Mouse (Mus musculus): ENCODE results near the gene Hpcal1. TPM values are rescaled to one million over a fixed set of nuclear protein-coding genes. Genes with fewer than 3 reads are reported as not detected.

Gene Hpcal1
- polyA plus RNA-seq, 1 experiment from 2014 or later: 58.1 TPM

GRCm38 (mm10) chr12:17677743-17678142 is 12.9 kb upstream of the Hpcal1 start:
- Histone ChIP-seq H3K4me1 (ENCODE audit: control insufficient read depth, insufficient read depth, low read length) (0 out of 2 replicates have a peak, but pooled peaks cover 4% of the 10 kb centered on the region), H3K27ac (ENCODE audit: low read depth, low read length) (no peak overlapping the region), H3K27me3 (ENCODE audit: control insufficient read depth, insufficient read depth, low read length) (no peaks in the 10 kb centered on the region), H3K4me2 (replicated peaks; ENCODE audit: low read depth, low read length) (no peak overlapping the region), H3K4me3 (ENCODE audit: low read length) (no peak overlapping the region), H3K36me3 (ENCODE audit: control insufficient read depth, insufficient read depth, low read length) (no peaks in the 10 kb centered on the region), H3K9ac (ENCODE audit: low read depth, low read length) (no peak overlapping the region), H3K9me3 (ENCODE audit: control insufficient read depth, low read length) (no peaks in the 10 kb centered on the region)
- 87% methylated on average over 2 of the region's 2 CpGs for WGBS
- ATAC-seq (ENCODE audit: low FRiP score, low TSS enrichment): no peak

- Histone ChIP-seq H3K27me3 (ENCODE audit: control insufficient read depth, insufficient read depth, low read length) (no peaks in the 10 kb centered on the region), H3K4me3 (ENCODE audit: low read length) (no peak overlapping the region), H3K27ac (ENCODE audit: low read depth, low read length) (no peak overlapping the region), H3K36me3 (ENCODE audit: control insufficient read depth, insufficient read depth, low read length) (no peaks in the 10 kb centered on the region), H3K9me3 (ENCODE audit: control insufficient read depth, low read length) (no peaks in the 10 kb centered on the region), H3K4me2 (replicated peaks; ENCODE audit: low read depth, low read length) (no peak overlapping the region), H3K9ac (ENCODE audit: low read depth, low read length) (no peak overlapping the region), H3K4me1 (ENCODE audit: control insufficient read depth, insufficient read depth, low read length) (no peaks in the 10 kb centered on the region)
- 85% methylated on average over 4 of the region's 4 CpGs for WGBS
- ATAC-seq (ENCODE audit: low FRiP score, low TSS enrichment): no peak
Observed at GRCm38 (mm10) chr12:17679571-17679970, 11.1 kb upstream of the Hpcal1 start.

GRCm38 (mm10) chr12:17682161-17682560 is 8.5 kb upstream of the Hpcal1 start:
- Histone ChIP-seq H3K4me3 (ENCODE audit: low read length) (no peak overlapping the region), H3K27ac (ENCODE audit: low read depth, low read length) (no peak overlapping the region), H3K36me3 (ENCODE audit: control insufficient read depth, insufficient read depth, low read length) (no peaks in the 10 kb centered on the region), H3K4me1 (ENCODE audit: control insufficient read depth, insufficient read depth, low read length) (no peaks in the 10 kb centered on the region), H3K27me3 (ENCODE audit: control insufficient read depth, insufficient read depth, low read length) (no peaks in the 10 kb centered on the region), H3K9ac (ENCODE audit: low read depth, low read length) (no peak overlapping the region), H3K4me2 (replicated peaks; ENCODE audit: low read depth, low read length) (no peak overlapping the region), H3K9me3 (ENCODE audit: control insufficient read depth, low read length) (no peaks in the 10 kb centered on the region)
- 84% methylated on average over 2 of the region's 2 CpGs for WGBS
- no peak for ATAC-seq (ENCODE audit: low FRiP score, low TSS enrichment)

- whole genome bisulfite sequencing: 71% methylated on average over 1 of the region's 1 CpGs
- Histone ChIP-seq H3K27me3 (ENCODE audit: control insufficient read depth, insufficient read depth, low read length) (no peaks in the 10 kb centered on the region), H3K4me2 (replicated peaks; ENCODE audit: low read depth, low read length) (no peak overlapping the region)
Observed at GRCm38 (mm10) chr12:17684315-17684714, 6.3 kb upstream of the Hpcal1 start.

GRCm38 (mm10) chr12:17686116-17686515 is 4.5 kb upstream of the Hpcal1 start:
- Histone ChIP-seq H3K4me2 (replicated peaks; ENCODE audit: low read depth, low read length) (no peak overlapping the region), H3K27me3 (ENCODE audit: control insufficient read depth, insufficient read depth, low read length) (no peaks in the 10 kb centered on the region), H3K36me3 (ENCODE audit: control insufficient read depth, insufficient read depth, low read length) (no peaks in the 10 kb centered on the region), H3K9me3 (ENCODE audit: control insufficient read depth, low read length) (no peaks in the 10 kb centered on the region), H3K9ac (ENCODE audit: low read depth, low read length) (no peak overlapping the region), H3K4me1 (ENCODE audit: control insufficient read depth, insufficient read depth, low read length) (0 out of 2 replicates have a peak, but pooled peaks cover 5% of the 10 kb centered on the region), H3K4me3 (ENCODE audit: low read length) (no peak overlapping the region), H3K27ac (ENCODE audit: low read depth, low read length) (no peak overlapping the region)
- 70% methylated on average over 2 of the region's 2 CpGs for WGBS
- ATAC-seq (ENCODE audit: low FRiP score, low TSS enrichment): no peak

More at GRCm38 (mm10) chr12:17684315-17684714, 6.3 kb upstream of the Hpcal1 start:
- H3K4me3 ChIP-seq (ENCODE audit: low read length): no peak overlapping the region
- H3K27ac ChIP-seq (ENCODE audit: low read depth, low read length): no peak overlapping the region
- H3K9ac ChIP-seq (ENCODE audit: low read depth, low read length): no peak overlapping the region
- H3K4me1 ChIP-seq (ENCODE audit: control insufficient read depth, insufficient read depth, low read length): no peaks in the 10 kb centered on the region
- no peak for ATAC-seq (ENCODE audit: low FRiP score, low TSS enrichment)
- H3K9me3 ChIP-seq (ENCODE audit: control insufficient read depth, low read length): no peaks in the 10 kb centered on the region
- H3K36me3 ChIP-seq (ENCODE audit: control insufficient read depth, insufficient read depth, low read length): no peaks in the 10 kb centered on the region

GRCm38 (mm10) chr12:17688913-17689312 is 1.7 kb upstream of the Hpcal1 start:
- H3K27me3 ChIP-seq (ENCODE audit: control insufficient read depth, insufficient read depth, low read length): no peaks in the 10 kb centered on the region
- H3K36me3 ChIP-seq (ENCODE audit: control insufficient read depth, insufficient read depth, low read length): no peaks in the 10 kb centered on the region
- no peaks in the 10 kb centered on the region for H3K9me3 ChIP-seq (ENCODE audit: control insufficient read depth, low read length)
- no peak overlapping the region for H3K27ac ChIP-seq (ENCODE audit: low read depth, low read length)
- no peak overlapping the region for H3K9ac ChIP-seq (ENCODE audit: low read depth, low read length)
- no peak overlapping the region for H3K4me2 ChIP-seq (replicated peaks; ENCODE audit: low read depth, low read length)
- H3K4me3 ChIP-seq (ENCODE audit: low read length): no peak overlapping the region
- no peak for ATAC-seq (ENCODE audit: low FRiP score, low TSS enrichment)
- 86% methylated on average over 3 of the region's 3 CpGs for WGBS
- H3K4me1 ChIP-seq (ENCODE audit: control insufficient read depth, insufficient read depth, low read length): 0 out of 2 replicates have a peak, but pooled peaks cover 5% of the 10 kb centered on the region

GRCm38 (mm10) chr12:17689931-17690563 is 609 bp upstream of the Hpcal1 start:
- 10% methylated on average over 19 of the region's 20 CpGs for WGBS
- no peaks in the 10 kb centered on the region for H3K36me3 ChIP-seq (ENCODE audit: control insufficient read depth, insufficient read depth, low read length)
- H3K4me1 ChIP-seq (ENCODE audit: control insufficient read depth, insufficient read depth, low read length): peaks cover 11% of the 10 kb centered on the region; the same call in 1 of the 2 replicates
- peak overlapping the region; percentile 81 for H3K4me3 ChIP-seq (ENCODE audit: low read length)
- peak; percentile 85; the same call in 1 of the 2 replicates for ATAC-seq (ENCODE audit: low FRiP score, low TSS enrichment)
- H3K9ac ChIP-seq (ENCODE audit: low read depth, low read length): peak overlapping the region; percentile 37; the same call in 1 of the 2 replicates
- H3K9me3 ChIP-seq (ENCODE audit: control insufficient read depth, low read length): no peaks in the 10 kb centered on the region
- peak overlapping the region; percentile 93 for H3K4me2 ChIP-seq (replicated peaks; ENCODE audit: low read depth, low read length)
- H3K27me3 ChIP-seq (ENCODE audit: control insufficient read depth, insufficient read depth, low read length): no peaks in the 10 kb centered on the region
- no peak overlapping the region for H3K27ac ChIP-seq (ENCODE audit: low read depth, low read length)

- H3K36me3 ChIP-seq (ENCODE audit: control insufficient read depth, insufficient read depth, low read length): no peaks in the 10 kb centered on the region
- H3K27me3 ChIP-seq (ENCODE audit: control insufficient read depth, insufficient read depth, low read length): no peaks in the 10 kb centered on the region
- peak; percentile 13 for ATAC-seq (ENCODE audit: low FRiP score, low TSS enrichment)
- H3K27ac ChIP-seq (ENCODE audit: low read depth, low read length): no peak overlapping the region
- peak overlapping the region; percentile 81 for H3K4me3 ChIP-seq (ENCODE audit: low read length)
- no peaks in the 10 kb centered on the region for H3K9me3 ChIP-seq (ENCODE audit: control insufficient read depth, low read length)
- under 1% methylated on average over 30 of the region's 30 CpGs for WGBS
- peaks cover 11% of the 10 kb centered on the region; the same call in 1 of the 2 replicates for H3K4me1 ChIP-seq (ENCODE audit: control insufficient read depth, insufficient read depth, low read length)
- peak overlapping the region; percentile 79 for H3K9ac ChIP-seq (ENCODE audit: low read depth, low read length)
- peak overlapping the region; percentile 93 for H3K4me2 ChIP-seq (replicated peaks; ENCODE audit: low read depth, low read length)
Observed at GRCm38 (mm10) chr12:17691320-17691876, 742 bp downstream of the Hpcal1 start.

- Histone ChIP-seq H3K4me3 (ENCODE audit: low read length) (peak overlapping the region; percentile 81), H3K4me1 (ENCODE audit: control insufficient read depth, insufficient read depth, low read length) (peaks cover 11% of the 10 kb centered on the region; the same call in 1 of the 2 replicates), H3K9me3 (ENCODE audit: control insufficient read depth, low read length) (no peaks in the 10 kb centered on the region), H3K27ac (ENCODE audit: low read depth, low read length) (no peak overlapping the region), H3K4me2 (replicated peaks; ENCODE audit: low read depth, low read length) (peak overlapping the region; percentile 93), H3K36me3 (ENCODE audit: control insufficient read depth, insufficient read depth, low read length) (no peaks in the 10 kb centered on the region), H3K9ac (ENCODE audit: low read depth, low read length) (peak overlapping the region; percentile 79), H3K27me3 (ENCODE audit: control insufficient read depth, insufficient read depth, low read length) (no peaks in the 10 kb centered on the region)
- ATAC-seq (ENCODE audit: low FRiP score, low TSS enrichment): no peak
- WGBS: under 1% methylated on average over 23 of the region's 23 CpGs
Observed at GRCm38 (mm10) chr12:17691891-17692321, 1.2 kb downstream of the Hpcal1 start.
